Mouse (Mus musculus): ENCODE measurements around the gene Castor2. TPM values are rescaled to one million over a fixed set of nuclear protein-coding genes. Genes with fewer than 3 reads are reported as not detected.

Castor2 gene
- polyA plus RNA-seq, 1 experiment from 2014 or later: 22.8 TPM

DNA sequence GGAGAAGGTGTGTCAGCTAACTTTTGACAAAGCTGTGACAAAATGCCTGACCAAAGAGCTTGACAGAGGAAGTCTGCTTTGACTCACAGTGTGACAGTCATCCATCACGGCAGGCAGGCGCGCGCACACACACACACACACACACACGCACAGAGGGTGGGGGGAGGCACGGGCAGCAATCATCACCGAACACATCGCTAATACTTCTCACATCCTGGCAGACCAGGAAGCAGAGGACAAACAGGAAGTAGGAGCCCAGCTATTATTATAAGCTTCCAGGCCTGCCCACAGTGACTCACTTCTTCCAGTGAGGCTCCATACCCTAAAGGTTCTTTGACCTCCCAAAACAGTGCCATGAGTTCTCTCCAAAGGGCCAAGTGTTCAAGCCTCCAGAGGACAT, 6.3 kb downstream of the Castor2 start:
- peaks cover 23% of the 10 kb centered on the region for H3K4me1 ChIP-seq
- no peak overlapping the region for H3K9ac ChIP-seq (replicated peaks)
- 89% methylated on average over 8 of the region's 8 CpGs for WGBS

DNA sequence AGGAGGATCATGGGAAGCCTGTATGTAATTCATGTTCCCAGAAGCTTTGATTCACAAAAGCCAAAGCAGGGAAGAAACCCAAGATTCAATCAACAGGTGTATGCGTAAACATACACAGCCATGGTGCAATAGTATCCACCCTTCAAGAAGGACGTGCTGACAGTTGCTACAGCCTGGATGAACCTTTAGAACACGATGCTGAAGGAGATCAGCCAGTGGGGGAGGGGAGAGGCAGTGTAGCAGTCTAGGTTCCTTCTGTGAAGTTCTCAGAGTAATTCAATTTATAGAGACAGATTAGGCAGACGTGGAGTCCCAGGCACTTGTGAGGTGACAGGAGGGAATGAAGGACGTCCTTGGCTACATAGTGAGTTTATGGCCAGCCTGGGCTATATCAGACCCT, 15.5 kb downstream of the Castor2 start:
- 83% methylated on average over 5 of the region's 5 CpGs for WGBS
- Histone ChIP-seq H3K9me3 (replicated peaks) (no peaks in the 10 kb centered on the region), H3K4me3 (replicated peaks) (no peak overlapping the region), H3K4me1 (no peaks in the 10 kb centered on the region), H3K9ac (replicated peaks) (no peak overlapping the region), H3K27me3 (replicated peaks) (no peaks in the 10 kb centered on the region), H3K36me3 (peaks cover 40% of the 10 kb centered on the region), H3K4me2 (no peak overlapping the region), H3K27ac (replicated peaks) (no peak overlapping the region)
- ATAC-seq (ENCODE audit: low FRiP score): no peak

More for the DNA sequence above, 6.3 kb downstream of the Castor2 start:
- H3K27me3 ChIP-seq (replicated peaks): no peaks in the 10 kb centered on the region
- ATAC-seq (ENCODE audit: low FRiP score): no peak
- H3K27ac ChIP-seq (replicated peaks): no peak overlapping the region
- no peaks in the 10 kb centered on the region for H3K9me3 ChIP-seq (replicated peaks)
- H3K4me3 ChIP-seq (replicated peaks): no peak overlapping the region
- H3K4me2 ChIP-seq: no peak overlapping the region
- H3K36me3 ChIP-seq: peaks cover 21% of the 10 kb centered on the region

DNA sequence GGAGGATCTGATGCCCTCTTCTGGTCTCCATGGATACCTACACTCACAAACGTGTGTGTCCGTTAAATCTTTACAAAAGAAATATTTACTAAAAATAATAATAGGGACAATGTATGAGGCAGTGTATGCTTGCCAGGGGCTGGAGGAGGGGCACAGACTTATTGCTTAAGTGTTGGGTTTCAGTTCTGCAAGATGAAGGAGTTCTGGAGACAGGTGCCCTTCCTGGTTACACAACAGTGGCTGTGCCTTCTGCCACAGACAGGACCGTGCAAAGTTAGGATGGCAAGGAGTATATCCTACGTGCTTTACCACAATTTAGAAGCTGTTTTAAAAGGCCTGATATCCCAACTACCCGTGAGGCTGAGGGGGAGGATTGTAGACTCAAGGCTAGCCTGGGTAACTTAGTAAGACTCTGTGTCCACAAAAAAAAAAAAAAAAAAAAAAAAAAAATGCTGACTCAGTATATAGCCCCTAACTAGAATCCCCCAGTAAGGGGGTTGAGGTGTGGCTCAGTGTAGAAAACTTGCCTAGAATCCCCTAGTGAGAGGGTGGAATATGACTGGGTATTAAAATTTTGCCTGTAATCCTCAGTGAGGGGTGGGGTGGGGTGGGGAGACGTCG, 16.2 kb downstream of the Castor2 start:
- H3K27me3 ChIP-seq (replicated peaks): no peaks in the 10 kb centered on the region
- WGBS: 90% methylated on average over 7 of the region's 7 CpGs
- H3K4me3 ChIP-seq (replicated peaks): no peak overlapping the region
- no peaks in the 10 kb centered on the region for H3K9me3 ChIP-seq (replicated peaks)
- H3K36me3 ChIP-seq: peaks cover 36% of the 10 kb centered on the region
- no peak overlapping the region for H3K27ac ChIP-seq (replicated peaks)
- H3K4me2 ChIP-seq: no peak overlapping the region
- no peaks in the 10 kb centered on the region for H3K4me1 ChIP-seq
- H3K9ac ChIP-seq (replicated peaks): no peak overlapping the region
- no peak for ATAC-seq (ENCODE audit: low FRiP score)

DNA sequence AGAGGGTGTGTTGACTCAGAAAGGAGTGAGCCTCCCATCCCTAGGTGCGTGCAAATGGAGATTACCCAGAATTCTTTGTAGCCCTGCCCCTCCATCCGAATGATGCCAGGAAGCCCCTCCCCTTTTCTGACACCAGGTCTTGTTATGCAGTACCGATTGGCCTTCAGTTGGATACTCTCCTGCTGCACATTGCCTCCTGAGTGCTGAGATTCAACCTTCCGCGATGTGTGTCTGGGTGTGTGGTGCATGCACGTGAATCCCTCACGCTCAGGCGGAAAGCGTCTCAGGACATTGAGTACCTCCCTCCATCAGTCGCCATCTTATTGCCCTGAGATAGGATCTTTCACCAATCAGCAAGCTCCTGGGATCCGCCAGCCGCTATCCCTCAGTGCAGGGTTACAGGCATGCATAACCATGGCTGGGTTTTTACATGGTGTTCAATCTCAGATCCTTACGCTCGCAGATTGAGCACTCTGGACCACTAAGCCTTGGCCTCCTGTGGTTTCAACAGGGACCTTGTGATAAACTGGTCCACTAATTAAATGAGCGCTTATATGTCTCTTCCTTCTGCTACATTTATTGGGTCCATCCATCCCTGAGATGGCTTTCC, 19.4 kb downstream of the Castor2 start:
- Histone ChIP-seq H3K27ac (replicated peaks) (no peak overlapping the region), H3K4me2 (no peak overlapping the region), H3K4me1 (no peaks in the 10 kb centered on the region), H3K9me3 (replicated peaks) (no peaks in the 10 kb centered on the region), H3K9ac (replicated peaks) (no peak overlapping the region), H3K27me3 (replicated peaks) (no peaks in the 10 kb centered on the region), H3K4me3 (replicated peaks) (no peak overlapping the region), H3K36me3 (peaks cover 19% of the 10 kb centered on the region)
- no peak for ATAC-seq (ENCODE audit: low FRiP score)
- 86% methylated on average over 15 of the region's 15 CpGs for WGBS

DNA sequence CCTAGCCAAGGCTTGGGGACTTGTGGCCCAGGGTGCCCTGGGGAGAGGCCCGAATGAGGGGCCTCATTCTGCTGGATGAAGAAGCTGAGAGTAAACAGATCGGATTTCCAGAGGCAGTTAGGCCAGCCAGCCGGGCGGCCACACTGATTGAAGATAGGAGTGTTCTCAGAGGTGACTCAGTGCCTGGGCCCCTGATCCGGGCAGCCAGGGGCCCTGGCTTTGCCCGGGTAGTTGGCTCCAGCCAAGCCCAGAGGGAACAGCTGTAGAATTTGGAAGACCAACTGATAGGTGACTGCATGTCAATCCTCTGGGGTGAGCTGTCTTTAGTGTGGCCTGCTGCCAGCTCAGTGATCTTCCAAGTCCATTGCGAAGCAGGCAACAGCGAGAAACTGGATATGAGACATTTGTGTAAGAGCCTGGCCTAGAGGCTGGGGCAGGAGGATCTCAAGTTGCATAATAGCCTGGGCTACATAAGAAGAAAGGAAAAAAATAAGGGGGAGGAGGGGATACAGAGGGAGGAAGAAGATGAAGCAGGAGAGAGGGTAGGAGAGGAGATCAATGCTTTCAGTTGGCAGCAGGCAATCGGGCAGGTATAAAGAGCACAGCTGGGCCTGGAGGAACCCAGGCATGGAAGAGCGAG, 20.1 kb downstream of the Castor2 start:
- Histone ChIP-seq H3K27me3 (replicated peaks) (no peaks in the 10 kb centered on the region), H3K9ac (replicated peaks) (no peak overlapping the region), H3K36me3 (peaks cover 25% of the 10 kb centered on the region), H3K9me3 (replicated peaks) (no peaks in the 10 kb centered on the region), H3K4me3 (replicated peaks) (no peak overlapping the region), H3K4me1 (no peaks in the 10 kb centered on the region), H3K4me2 (no peak overlapping the region), H3K27ac (replicated peaks) (no peak overlapping the region)
- WGBS: 61% methylated on average over 10 of the region's 10 CpGs
- ATAC-seq (ENCODE audit: low FRiP score): no peak

DNA sequence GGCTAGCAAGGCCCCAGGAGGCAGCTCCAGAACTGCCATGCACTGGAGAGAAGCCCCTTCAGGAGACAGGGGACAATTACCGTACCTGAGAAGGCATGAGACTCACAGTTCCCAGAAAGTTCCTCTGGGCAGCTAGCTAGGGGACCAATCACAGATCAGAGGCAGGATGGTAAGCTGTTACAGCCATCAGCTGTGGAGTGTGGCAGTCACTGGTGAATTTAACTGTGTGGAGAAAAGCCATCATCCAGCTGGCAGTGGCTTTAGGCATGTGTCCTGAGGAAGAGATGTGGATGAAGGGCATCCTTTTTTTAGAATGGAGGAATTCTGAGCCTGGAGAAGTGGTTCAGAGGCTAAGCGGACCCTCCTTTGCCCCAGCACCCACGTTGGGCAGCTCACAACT, 20.6 kb downstream of the Castor2 start:
- Histone ChIP-seq H3K4me1 (no peaks in the 10 kb centered on the region), H3K9me3 (replicated peaks) (no peaks in the 10 kb centered on the region), H3K4me3 (replicated peaks) (no peak overlapping the region), H3K27ac (replicated peaks) (no peak overlapping the region), H3K4me2 (no peak overlapping the region), H3K27me3 (replicated peaks) (no peaks in the 10 kb centered on the region), H3K9ac (replicated peaks) (no peak overlapping the region), H3K36me3 (peaks cover 25% of the 10 kb centered on the region)
- no peak for ATAC-seq (ENCODE audit: low FRiP score)
- WGBS: 83% methylated on average over 3 of the region's 3 CpGs

DNA sequence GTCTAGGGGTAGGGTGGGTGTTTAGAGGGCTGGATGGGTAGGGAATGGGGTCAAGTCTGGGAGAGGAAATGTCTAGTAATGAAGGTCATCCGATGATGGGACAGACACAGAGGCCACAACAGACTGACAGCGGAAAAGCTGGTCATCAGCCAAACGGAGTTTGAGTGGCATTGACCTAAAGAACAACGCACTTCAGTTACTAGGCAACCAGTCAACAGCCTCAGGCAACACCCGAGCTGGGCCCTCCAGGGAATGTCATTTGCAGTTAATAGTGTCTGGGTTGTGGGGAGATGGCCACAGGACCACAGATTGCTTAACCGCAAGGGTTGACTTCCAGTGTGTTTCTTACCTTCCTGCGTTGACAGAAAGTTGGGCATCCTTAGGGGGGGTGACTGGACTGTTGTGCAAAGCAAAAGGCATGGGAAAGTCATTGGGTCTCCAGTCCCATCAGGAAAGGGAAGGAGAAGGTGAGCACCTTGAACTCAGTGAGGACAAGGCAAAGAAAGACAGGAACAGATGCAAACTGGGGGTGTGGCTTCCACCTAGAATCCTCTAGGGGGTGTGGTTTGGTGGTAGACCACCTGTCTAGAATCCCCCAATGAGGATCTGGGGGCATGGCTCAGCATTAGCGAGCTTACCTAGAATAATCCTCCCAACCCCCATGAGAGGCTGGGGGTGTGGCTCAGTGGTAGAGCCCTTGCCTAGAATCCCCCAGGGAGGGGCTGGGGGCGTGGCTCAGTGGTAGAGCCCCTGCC, 21.8 kb downstream of the Castor2 start:
- Histone ChIP-seq H3K36me3 (peaks cover 31% of the 10 kb centered on the region), H3K27me3 (replicated peaks) (no peaks in the 10 kb centered on the region), H3K4me1 (no peaks in the 10 kb centered on the region), H3K9me3 (replicated peaks) (no peaks in the 10 kb centered on the region), H3K9ac (replicated peaks) (no peak overlapping the region), H3K4me2 (no peak overlapping the region), H3K4me3 (replicated peaks) (no peak overlapping the region), H3K27ac (replicated peaks) (no peak overlapping the region)
- 53% methylated on average over 9 of the region's 9 CpGs for WGBS
- no peak for ATAC-seq (ENCODE audit: low FRiP score)

DNA sequence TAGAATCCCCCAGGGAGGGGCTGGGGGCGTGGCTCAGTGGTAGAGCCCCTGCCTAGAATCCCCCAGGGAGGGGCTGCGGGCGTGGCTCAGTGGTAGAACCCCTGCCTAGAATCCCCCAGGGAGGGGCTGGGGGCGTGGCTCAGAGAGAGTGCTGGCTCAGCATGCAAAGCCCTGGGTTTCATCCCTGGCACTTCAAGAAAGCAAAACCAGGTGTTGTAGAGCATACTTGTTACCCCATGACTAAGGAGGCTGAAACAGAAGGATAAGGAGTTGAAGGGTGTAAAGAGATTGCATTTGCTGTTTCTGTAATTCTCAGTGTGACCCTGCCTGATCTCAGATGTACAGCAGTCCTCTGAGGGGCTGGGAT, 22.4 kb downstream of the Castor2 start:
- Histone ChIP-seq H3K27me3 (replicated peaks) (no peaks in the 10 kb centered on the region), H3K4me1 (no peaks in the 10 kb centered on the region), H3K27ac (replicated peaks) (no peak overlapping the region), H3K4me3 (replicated peaks) (no peak overlapping the region), H3K36me3 (peaks cover 35% of the 10 kb centered on the region), H3K9me3 (replicated peaks) (no peaks in the 10 kb centered on the region), H3K9ac (replicated peaks) (no peak overlapping the region), H3K4me2 (no peak overlapping the region)
- ATAC-seq (ENCODE audit: low FRiP score): no peak
- 90% methylated on average over 4 of the region's 4 CpGs for WGBS

DNA sequence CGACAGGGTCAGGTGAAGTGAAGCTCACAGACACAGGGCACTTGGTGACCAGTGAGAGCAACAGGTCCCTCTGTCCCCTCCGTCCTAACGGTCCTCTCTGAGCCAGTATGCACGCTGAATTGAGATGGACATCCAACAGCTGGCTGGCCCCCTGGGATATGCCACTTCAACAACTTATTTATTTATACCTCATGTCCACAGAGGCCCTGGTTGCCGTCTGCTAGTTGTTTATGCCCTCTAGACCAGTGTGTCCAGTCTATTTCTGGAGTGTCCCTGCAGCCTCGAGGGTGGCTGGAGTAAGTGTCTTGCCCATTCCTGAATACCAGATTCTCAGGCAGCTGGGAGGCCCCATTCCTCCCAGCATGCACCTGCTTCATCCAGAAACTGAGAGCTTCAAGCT, 24.3 kb downstream of the Castor2 start:
- H3K36me3 ChIP-seq: peaks cover 32% of the 10 kb centered on the region
- no peaks in the 10 kb centered on the region for H3K27me3 ChIP-seq (replicated peaks)
- 84% methylated on average over 6 of the region's 6 CpGs for WGBS
- H3K9ac ChIP-seq (replicated peaks): no peak overlapping the region
- no peak for ATAC-seq (ENCODE audit: low FRiP score)
- no peak overlapping the region for H3K4me2 ChIP-seq
- H3K9me3 ChIP-seq (replicated peaks): no peaks in the 10 kb centered on the region
- no peak overlapping the region for H3K4me3 ChIP-seq (replicated peaks)
- H3K4me1 ChIP-seq: peaks cover 4% of the 10 kb centered on the region; the same call in 1 of the 2 replicates
- H3K27ac ChIP-seq (replicated peaks): no peak overlapping the region

DNA sequence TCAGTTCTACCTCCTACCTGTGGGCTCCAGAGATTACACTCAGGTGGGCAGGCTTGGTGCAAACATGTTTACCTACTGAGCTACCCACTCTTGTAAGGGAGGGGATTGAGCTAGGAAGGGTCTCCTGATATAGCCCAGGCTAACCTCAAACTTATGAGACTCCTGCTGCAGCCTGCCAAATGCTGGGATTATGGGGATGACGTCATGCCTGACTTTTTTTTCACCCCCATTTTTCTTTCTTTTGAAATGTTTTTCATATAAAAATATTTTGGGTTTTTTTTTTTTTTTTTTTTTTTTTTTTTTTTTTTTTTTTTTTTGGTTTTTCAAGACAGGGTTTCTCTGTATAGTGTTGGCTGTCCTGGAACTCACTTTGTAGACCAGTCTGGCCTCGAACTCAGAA, 26.7 kb downstream of the Castor2 start:
- Histone ChIP-seq H3K27ac (replicated peaks) (no peak overlapping the region), H3K4me1 (peaks cover 4% of the 10 kb centered on the region; the same call in 1 of the 2 replicates), H3K9me3 (replicated peaks) (no peaks in the 10 kb centered on the region), H3K27me3 (replicated peaks) (no peaks in the 10 kb centered on the region), H3K36me3 (peaks cover 30% of the 10 kb centered on the region), H3K4me2 (no peak overlapping the region), H3K4me3 (replicated peaks) (no peak overlapping the region), H3K9ac (replicated peaks) (no peak overlapping the region)
- 95% methylated on average over 2 of the region's 2 CpGs for WGBS
- ATAC-seq (ENCODE audit: low FRiP score): no peak

DNA sequence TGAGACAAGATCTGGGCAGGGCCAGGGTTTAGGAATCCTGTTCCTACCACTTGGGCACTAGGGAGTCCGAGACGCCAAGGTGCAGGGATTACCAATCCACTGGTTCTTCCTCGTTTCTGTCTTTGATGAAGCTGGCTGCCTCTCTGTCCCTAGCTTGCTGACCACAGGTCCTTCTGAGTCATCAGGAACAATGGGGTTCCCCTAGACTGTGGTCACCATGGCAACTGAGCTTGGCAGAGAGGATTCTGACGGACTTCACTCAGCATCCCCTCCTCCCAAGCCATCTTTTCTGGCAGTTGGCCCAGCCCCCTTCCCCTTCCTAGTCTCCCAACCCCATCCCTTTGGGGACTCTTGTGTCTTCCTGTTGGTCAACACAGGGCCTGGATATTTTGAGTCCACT, 32.1 kb downstream of the Castor2 start:
- 32% methylated on average over 4 of the region's 4 CpGs for WGBS
- H3K4me1 ChIP-seq: peaks cover 10% of the 10 kb centered on the region; the same call in 1 of the 2 replicates
- H3K27me3 ChIP-seq (replicated peaks): no peaks in the 10 kb centered on the region
- no peak overlapping the region for H3K4me2 ChIP-seq
- no peak overlapping the region for H3K4me3 ChIP-seq (replicated peaks)
- H3K9me3 ChIP-seq (replicated peaks): no peaks in the 10 kb centered on the region
- no peak overlapping the region for H3K9ac ChIP-seq (replicated peaks)
- H3K27ac ChIP-seq (replicated peaks): no peak overlapping the region
- H3K36me3 ChIP-seq: peaks cover 51% of the 10 kb centered on the region
- no peak for ATAC-seq (ENCODE audit: low FRiP score)

DNA sequence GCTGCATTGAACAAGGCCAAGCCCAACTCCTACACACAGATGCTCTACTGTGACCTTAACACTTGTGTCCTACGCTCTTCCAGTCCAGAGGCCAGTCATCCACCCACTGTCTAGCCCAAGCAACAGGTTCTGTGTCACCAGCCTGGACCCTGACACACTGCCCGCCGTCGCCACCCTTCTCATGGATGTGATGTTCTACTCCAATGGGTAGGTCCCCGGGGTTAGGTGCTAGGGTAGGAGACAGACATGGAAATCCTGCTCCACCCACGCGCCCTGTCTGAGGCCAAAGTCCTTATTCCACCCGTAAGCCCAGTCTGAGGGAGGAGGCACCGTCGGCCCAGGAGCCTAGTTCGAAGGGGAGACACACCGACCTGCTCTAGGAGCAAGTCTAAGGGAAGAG, 36.5 kb downstream of the Castor2 start:
- Histone ChIP-seq H3K27me3 (replicated peaks) (no peaks in the 10 kb centered on the region), H3K9ac (replicated peaks) (no peak overlapping the region), H3K27ac (replicated peaks) (no peak overlapping the region), H3K36me3 (peaks cover 72% of the 10 kb centered on the region), H3K4me1 (peaks cover 6% of the 10 kb centered on the region; the same call in 1 of the 2 replicates), H3K4me3 (replicated peaks) (no peak overlapping the region), H3K4me2 (no peak overlapping the region), H3K9me3 (replicated peaks) (no peaks in the 10 kb centered on the region)
- no peak for ATAC-seq (ENCODE audit: low FRiP score)
- 97% methylated on average over 12 of the region's 12 CpGs for WGBS

Measured in neural tube, embryonic 15.5 days (tissue).